Mouse (Mus musculus) duodenum, adult 2 months (tissue): Measurements from ENCODE around the gene Commd2. TPM values are rescaled to one million over a fixed set of nuclear protein-coding genes. Genes with fewer than 3 reads are reported as not detected.

Experiments
- polyA plus RNA-seq: library from polyadenylated mRNA; depleted of rRNA; stranded (reverse); fragments of >200 nt; gene quantifications from 2 replicates; pipeline ENCODE4 v1.2.3, GENCODE M21; 2012; ENCODE audit warnings: low replicate concordance; rRNA removed

The Commd2 gene
- 6.8 and 8.6 TPM in 2 replicates for polyA plus RNA-seq

DNA sequence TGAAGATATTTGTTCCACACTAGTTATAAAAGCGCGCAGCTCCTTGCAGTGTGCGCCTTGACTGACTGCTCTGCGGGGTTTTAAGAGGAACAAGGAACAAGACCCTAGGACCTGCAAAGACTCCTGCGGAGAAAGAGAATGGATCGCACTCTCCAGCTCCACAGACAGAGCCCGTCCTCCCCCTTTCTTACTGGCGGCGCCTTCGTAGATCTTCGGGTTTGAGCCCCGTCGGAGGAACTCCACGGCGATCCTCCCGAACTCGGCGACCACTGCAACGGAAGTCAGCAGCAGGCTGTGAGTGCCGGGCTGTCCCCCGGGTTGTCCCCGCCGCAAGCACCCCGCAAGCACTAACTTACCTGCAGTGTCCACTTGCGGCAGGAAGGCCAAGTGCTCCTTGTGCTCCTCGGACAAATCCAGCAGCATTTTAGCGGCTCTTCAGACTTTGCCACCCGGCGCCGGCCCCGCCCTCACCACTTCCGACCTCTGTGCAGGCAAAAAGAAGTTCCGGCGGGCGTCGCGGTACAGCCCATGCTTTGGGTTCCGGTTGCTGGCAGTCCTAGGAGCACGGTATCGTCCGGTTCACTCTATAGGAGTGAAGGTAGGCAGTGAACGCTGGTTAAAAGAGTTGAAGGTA, at the start of gene Commd2:
Gene Commd2 (minus strand): TSS at position 485 of the 634 bp plus-strand sequence.

DNA sequence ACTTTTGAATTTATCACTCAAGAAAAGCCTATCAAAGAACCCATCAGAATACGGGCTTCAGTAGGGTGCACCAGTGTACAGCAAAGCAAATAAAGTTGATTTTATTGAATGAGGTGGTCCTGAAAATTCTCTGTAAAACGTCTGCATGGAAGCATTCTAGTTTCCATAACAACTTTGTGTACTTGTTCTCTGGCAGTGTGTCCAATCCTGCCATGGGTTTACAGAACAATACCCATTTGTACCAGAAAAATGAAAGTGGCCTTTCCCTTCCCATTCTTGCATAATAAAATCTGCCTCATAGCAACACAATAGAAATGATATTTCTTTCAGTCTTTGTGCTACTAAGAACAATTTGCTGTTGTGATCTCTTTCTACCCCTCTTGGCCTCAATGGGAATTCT, 41.2 kb upstream of the Commd2 start, which contains the start of gene Ankub1:
Gene Ankub1 (minus strand): TSS at position 81 of the 400 bp plus-strand sequence.

Other genes starting within 250 kb of the Commd2 start
- gene Tm4sf4, start 226.4 kb downstream of the Commd2 start, polyA plus RNA-seq: 48.3 and 95.0 TPM in 2 replicates
- 2.7 and 6.4 TPM in 2 replicates for gene Wwtr1, start 75.8 kb downstream of the Commd2 start, polyA plus RNA-seq
- gene Ankub1, start 41.1 kb upstream of the Commd2 start, polyA plus RNA-seq: not detected in 2 replicates
- gene Rnf13, start 84.3 kb upstream of the Commd2 start, polyA plus RNA-seq: 10.6 and 12.7 TPM in 2 replicates
- gene Pfn2, start 196.4 kb upstream of the Commd2 start, polyA plus RNA-seq: 0.69 and 2.1 TPM in 2 replicates